Mouse (Mus musculus) liver, embryonic 16.5 days (tissue): ENCODE measurements around the gene Neil1. TPM values are rescaled to one million over a fixed set of nuclear protein-coding genes. Genes with fewer than 3 reads are reported as not detected.

ENCODE experiments used
- ATAC-seq: fragments of 200-750 bp; cut with Nextera tagmentation; 2 replicates; pipeline ENCODE4 v1.8.0; 2017; ENCODE audit warnings: low read depth, mild to moderate bottlenecking, moderate number of reproducible peaks, moderate library complexity
- H3K27ac ChIP-seq: fragments of 300-500 bp; sonication (generic); 2 replicates; pipeline ENCODE4 v1.5.1; 2014; ENCODE audit warnings: mild to moderate bottlenecking, low read length
- H3K27me3 ChIP-seq: fragments of 300-500 bp; sonication (generic); 2 replicates; pipeline ENCODE4 v1.6.1; 2014; ENCODE audit warnings: low read depth, low read length, mixed read lengths; ENCODE audit not compliant: control insufficient read depth, insufficient read depth
- H3K36me3 ChIP-seq: fragments of 300-500 bp; sonication (generic); 2 replicates; pipeline ENCODE4 v1.6.1; 2014; ENCODE audit warnings: mild to moderate bottlenecking; ENCODE audit not compliant: control insufficient read depth, insufficient read depth
- H3K4me1 ChIP-seq: fragments of 300-500 bp; sonication (generic); 2 replicates; pipeline ENCODE4 v1.6.1; 2014; ENCODE audit warnings: low read depth, low read length, mixed read lengths; ENCODE audit not compliant: control insufficient read depth
- H3K4me2 ChIP-seq: fragments of 300-500 bp; sonication (generic); 2 replicates; pipeline ENCODE4 v1.6.1; 2014; ENCODE audit warnings: low read depth, low read length, mixed read lengths
- H3K4me3 ChIP-seq: fragments of 300-500 bp; sonication (generic); 2 replicates; pipeline ENCODE4 v1.5.1; 2014; ENCODE audit warnings: low read depth, mild to moderate bottlenecking, low read length
- H3K9ac ChIP-seq: fragments of 300-500 bp; sonication (generic); 2 replicates; pipeline ENCODE4 v1.6.1; 2014; ENCODE audit warnings: low read depth, low read length
- H3K9me3 ChIP-seq: fragments of 300-500 bp; sonication (generic); replicated peaks from 2 replicates; pipeline ENCODE4 v1.6.1; 2016; ENCODE audit warnings: low read length; ENCODE audit not compliant: control insufficient read depth
- WGBS: fragments of 180-500 bp; shearing (Covaris S2); extraction: QIAGEN DNeasy Blood & Tissue Kit; methylation state at CpG from one replicate; pipeline ENCODE4 v1.1.7; 2014; ENCODE audit not compliant: insufficient replicate concordance; 5-methylcytosine and 5-hydroxymethylcytosine counted together
- polyA plus RNA-seq: library from polyadenylated mRNA; unstranded; fragments of >200 nt; fragmentation: Nextera tagmentation; extraction: Ambion mirVana; gene quantifications from 2 replicates; pipeline ENCODE4 v1.2.1, GENCODE M21; 2015

Gene Neil1
- polyA plus RNA-seq, 1 experiment from 2014 or later = 2.3 TPM

- H3K27ac ChIP-seq = no peak overlapping the region
- no peak overlapping the region for H3K4me3 ChIP-seq
- no peak overlapping the region for H3K4me2 ChIP-seq
- no peak for ATAC-seq
- no peaks in the 10 kb centered on the region for H3K27me3 ChIP-seq
- H3K9me3 ChIP-seq = no peaks in the 10 kb centered on the region
- H3K36me3 ChIP-seq = peaks cover 10% of the 10 kb centered on the region
- H3K9ac ChIP-seq = no peak overlapping the region
- WGBS = 73% methylated on average over 11 of the region's 11 CpGs
- H3K4me1 ChIP-seq = peaks cover 2% of the 10 kb centered on the region; the same call in 1 of the 2 replicates
Observed at GRCm38 (mm10) chr9:57143212-57143611, 4.9 kb downstream of the Neil1 start.

- no peak overlapping the region for H3K4me2 ChIP-seq
- H3K27me3 ChIP-seq = no peaks in the 10 kb centered on the region
- no peaks in the 10 kb centered on the region for H3K4me1 ChIP-seq
- no peak overlapping the region for H3K9ac ChIP-seq
- ATAC-seq = no peak
- no peak overlapping the region for H3K4me3 ChIP-seq
- no peaks in the 10 kb centered on the region for H3K9me3 ChIP-seq
- 72% methylated on average over 17 of the region's 17 CpGs for WGBS
- peaks cover 10% of the 10 kb centered on the region for H3K36me3 ChIP-seq
- no peak overlapping the region for H3K27ac ChIP-seq
Observed at GRCm38 (mm10) chr9:57141417-57142353, 6.4 kb downstream of the Neil1 start.

GRCm38 (mm10) chr9:57139571-57139970, 8.5 kb downstream of the Neil1 start:
- no peaks in the 10 kb centered on the region for H3K4me1 ChIP-seq
- H3K9me3 ChIP-seq = no peaks in the 10 kb centered on the region
- WGBS = 84% methylated on average over 5 of the region's 5 CpGs
- peaks cover 10% of the 10 kb centered on the region for H3K36me3 ChIP-seq
- H3K27ac ChIP-seq = no peak overlapping the region
- ATAC-seq = no peak
- H3K4me3 ChIP-seq = no peak overlapping the region
- H3K27me3 ChIP-seq = no peaks in the 10 kb centered on the region
- H3K4me2 ChIP-seq = no peak overlapping the region
- no peak overlapping the region for H3K9ac ChIP-seq

GRCm38 (mm10) chr9:57139110-57139509, 9.0 kb downstream of the Neil1 start:
- H3K36me3 ChIP-seq = peaks cover 10% of the 10 kb centered on the region
- ATAC-seq = no peak

GRCm38 (mm10) chr9:57138507-57138906, 9.6 kb downstream of the Neil1 start:
- Histone ChIP-seq H3K9ac (no peak overlapping the region), H3K27ac (no peak overlapping the region), H3K27me3 (no peaks in the 10 kb centered on the region), H3K9me3 (no peaks in the 10 kb centered on the region), H3K4me1 (no peaks in the 10 kb centered on the region), H3K4me3 (no peak overlapping the region), H3K4me2 (no peak overlapping the region), H3K36me3 (peaks cover 10% of the 10 kb centered on the region)
- no peak for ATAC-seq
- WGBS = 83% methylated on average over 6 of the region's 6 CpGs

More at GRCm38 (mm10) chr9:57139110-57139509, 9.0 kb downstream of the Neil1 start:
- Histone ChIP-seq H3K4me2 (no peak overlapping the region), H3K27ac (no peak overlapping the region), H3K9ac (no peak overlapping the region), H3K27me3 (no peaks in the 10 kb centered on the region), H3K4me3 (no peak overlapping the region), H3K4me1 (no peaks in the 10 kb centered on the region), H3K9me3 (no peaks in the 10 kb centered on the region)
- 79% methylated on average over 9 of the region's 9 CpGs for WGBS

GRCm38 (mm10) chr9:57137777-57138176, 10.3 kb downstream of the Neil1 start:
- Histone ChIP-seq H3K27ac (no peak overlapping the region), H3K4me2 (no peak overlapping the region), H3K9ac (no peak overlapping the region), H3K9me3 (no peaks in the 10 kb centered on the region), H3K36me3 (peaks cover 10% of the 10 kb centered on the region), H3K4me3 (no peak overlapping the region), H3K4me1 (no peaks in the 10 kb centered on the region), H3K27me3 (no peaks in the 10 kb centered on the region)
- 72% methylated on average over 9 of the region's 9 CpGs for WGBS
- no peak for ATAC-seq

GRCm38 (mm10) chr9:57137246-57137645, 10.9 kb downstream of the Neil1 start:
- Histone ChIP-seq H3K9ac (no peak overlapping the region), H3K4me1 (no peaks in the 10 kb centered on the region), H3K27me3 (no peaks in the 10 kb centered on the region), H3K4me3 (no peak overlapping the region), H3K36me3 (peaks cover 10% of the 10 kb centered on the region), H3K4me2 (no peak overlapping the region), H3K27ac (no peak overlapping the region), H3K9me3 (no peaks in the 10 kb centered on the region)
- 69% methylated on average over 6 of the region's 6 CpGs for WGBS
- ATAC-seq = no peak

- Histone ChIP-seq H3K9me3 (no peaks in the 10 kb centered on the region), H3K4me3 (peak within 1 kb of the TSS; percentile 79), H3K27me3 (no peaks in the 10 kb centered on the region), H3K36me3 (peaks cover 13% of the 10 kb centered on the region), H3K9ac (peak within 1 kb of the TSS; percentile 79), H3K4me1 (peaks cover 9% of the 10 kb centered on the region), H3K4me2 (peak within 1 kb of the TSS; percentile 99), H3K27ac (peak within 1 kb of the TSS; percentile 95)
- peak; percentile 91 for ATAC-seq
- under 1% methylated on average over 58 of the region's 58 CpGs for WGBS
Observed at GRCm38 (mm10) chr9:57130577-57131433, 17.3 kb downstream of the Neil1 start, which contains the start of gene Man2c1. Gene Man2c1 (plus strand): TSS chr9:57130690.
